Mouse (Mus musculus): ENCODE measurements around the gene Fbxl7.

DNA sequence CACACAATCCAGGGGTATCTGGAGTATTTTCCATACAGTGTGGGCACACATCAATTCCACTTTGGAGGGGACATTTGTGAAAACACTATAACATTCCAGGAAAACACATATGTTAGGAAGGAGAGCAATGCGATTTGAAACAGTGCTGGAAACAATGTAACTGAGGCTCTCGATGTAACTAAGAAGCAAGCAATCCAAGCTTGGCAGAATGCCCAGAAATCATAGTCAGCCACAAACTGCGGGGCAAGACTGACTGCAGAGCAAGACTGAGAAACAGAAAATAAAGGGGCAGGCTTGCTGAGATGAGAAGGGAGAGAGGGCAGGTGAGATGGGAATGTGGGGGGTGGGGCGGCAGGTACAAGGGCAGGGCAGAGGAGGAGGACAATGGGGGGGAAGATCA, 19.7 kb downstream of the Fbxl7 start:
- TF ChIP-seq MAX (IDR thresholded peaks at IDR 0.05; ENCODE audit: low read depth) (no peak), POLR2A (IDR thresholded peaks at IDR 0.05; ENCODE audit: insufficient read length, low read depth) (no peak), TCF3 (IDR thresholded peaks at IDR 0.05; ENCODE audit: insufficient read length, low read depth) (no peak), USF1 (IDR thresholded peaks at IDR 0.05; ENCODE audit: low read depth) (no peak), CEBPB (IDR thresholded peaks at IDR 0.05; ENCODE audit: insufficient read depth, poor library complexity, severe bottlenecking) (peak; percentile 68; the same call in 1 of the 2 replicates), MYOD1 (IDR thresholded peaks at IDR 0.05; ENCODE audit: control insufficient read depth in 1 of 3, insufficient read length in 2 of 3, low read depth in 2 of 3) (no peak), POLR2AphosphoS2 (IDR thresholded peaks at IDR 0.05; ENCODE audit: insufficient read length, low read depth) (no peak), SRF (IDR thresholded peaks at IDR 0.05; ENCODE audit: control insufficient read depth, insufficient read length, low read depth) (no peak)

Measured in myocyte (in vitro differentiated cells).